Mouse (Mus musculus) urinary bladder, adult 18-20 months (tissue): ENCODE results near the gene Gm28047.

Experiments
- DNase-seq, 2 experiments: peaks; one replicate each; pipeline ENCODE4 v3.0.0; 2022; ENCODE audit warnings: low spot score in 2 of 2, mixed read lengths in 2 of 2

Gene Gm28047

DNA sequence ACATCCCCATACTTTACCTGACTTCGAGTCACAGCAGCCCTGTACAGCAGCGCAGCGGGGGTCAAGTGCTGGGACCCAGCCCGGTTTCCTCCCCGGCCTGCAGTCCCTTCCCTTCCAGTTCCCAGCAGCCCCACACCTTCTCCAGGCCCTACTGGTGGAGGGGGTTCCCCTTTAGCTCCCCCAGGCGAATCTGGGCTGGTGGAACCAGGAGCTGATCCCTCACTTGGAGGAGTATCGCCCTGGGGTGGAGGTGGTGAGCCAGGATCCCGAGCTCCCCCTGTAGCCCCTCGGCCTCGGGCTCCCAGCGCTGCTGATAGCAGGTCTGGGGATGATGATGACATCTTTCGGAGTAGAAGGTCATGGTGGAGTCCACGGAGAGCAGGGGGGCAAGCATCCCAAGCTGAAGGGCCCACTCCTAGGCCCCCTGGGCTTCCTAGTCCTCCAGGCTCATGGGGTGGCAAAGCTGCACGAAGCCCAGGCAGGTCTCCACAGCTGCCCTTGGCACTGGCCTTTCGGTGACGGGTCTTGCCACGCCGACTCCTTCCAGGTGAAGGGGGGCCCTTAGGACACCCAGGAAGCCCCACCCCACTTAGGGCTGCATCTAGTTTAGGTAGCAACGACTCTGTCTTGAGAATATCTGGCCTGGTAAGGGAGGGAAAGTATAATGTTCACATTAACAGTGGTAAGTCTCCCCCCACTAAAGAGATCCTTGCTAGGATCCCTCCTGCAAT, 123.6 kb downstream of the Gm28047 start:
- no peak for DNase-seq

GRCm38 (mm10) chr15:102500479-102500878, 124.4 kb downstream of the Gm28047 start:
- DNase-seq: no peak

DNA sequence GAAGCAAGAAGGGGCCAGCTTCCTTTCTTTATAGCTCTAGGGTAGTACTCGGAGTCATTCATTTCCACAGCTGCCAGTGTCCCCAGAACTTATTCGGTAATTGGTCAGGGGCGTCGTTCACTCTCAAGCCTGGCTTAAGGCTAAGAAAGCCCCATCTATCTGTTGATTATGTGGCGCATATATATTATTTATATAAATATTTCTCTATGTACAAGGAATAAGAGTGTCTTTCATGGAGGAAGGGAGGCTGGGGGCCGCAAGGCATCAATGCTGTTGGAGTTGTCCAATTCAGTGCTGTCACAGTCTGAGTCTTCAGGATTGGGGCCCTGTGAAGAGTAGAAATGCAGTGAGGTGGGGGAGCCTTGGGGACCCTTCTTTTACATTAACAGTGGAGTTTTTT, 125.0 kb downstream of the Gm28047 start:
- no peak for DNase-seq

DNA sequence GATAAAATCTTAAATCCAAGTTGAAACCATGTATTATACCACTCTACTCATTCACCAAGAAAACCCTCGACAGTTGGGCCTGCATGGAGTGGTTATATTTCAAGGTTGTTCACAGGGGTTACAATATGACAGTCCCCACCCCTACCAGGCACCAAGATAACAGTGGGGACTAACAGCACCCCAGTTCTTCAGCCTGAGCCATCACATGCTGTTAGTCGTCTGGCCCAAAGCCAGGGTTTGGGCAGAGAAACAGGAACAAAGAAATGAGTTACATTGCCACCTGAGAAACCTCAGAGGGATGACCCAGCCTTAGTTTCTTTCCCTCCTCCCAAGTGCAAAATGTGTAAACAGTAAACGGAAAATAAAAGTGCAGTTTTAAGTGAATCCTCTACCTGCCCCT, 125.5 kb downstream of the Gm28047 start:
- DNase-seq: no peak

DNA sequence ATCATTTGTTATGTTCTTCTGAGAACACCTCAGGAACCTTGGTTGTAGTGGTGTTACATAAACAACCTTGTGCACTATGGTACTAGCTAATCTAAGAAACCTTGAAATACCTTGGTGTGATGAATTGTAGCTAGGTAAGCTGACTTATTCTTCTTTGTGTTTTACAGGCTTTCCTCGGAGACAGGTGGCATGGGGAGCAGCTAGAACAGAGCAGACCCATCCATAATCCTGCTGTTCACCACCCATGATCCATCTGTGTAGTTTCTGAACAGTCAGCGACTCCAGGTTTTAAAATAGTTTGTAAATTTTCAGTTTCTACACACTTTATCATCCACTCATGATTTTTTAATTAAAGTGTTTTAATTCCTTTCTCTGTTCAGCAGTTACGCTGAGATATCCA, 126.5 kb downstream of the Gm28047 start:
- DNase-seq: no peak

DNA sequence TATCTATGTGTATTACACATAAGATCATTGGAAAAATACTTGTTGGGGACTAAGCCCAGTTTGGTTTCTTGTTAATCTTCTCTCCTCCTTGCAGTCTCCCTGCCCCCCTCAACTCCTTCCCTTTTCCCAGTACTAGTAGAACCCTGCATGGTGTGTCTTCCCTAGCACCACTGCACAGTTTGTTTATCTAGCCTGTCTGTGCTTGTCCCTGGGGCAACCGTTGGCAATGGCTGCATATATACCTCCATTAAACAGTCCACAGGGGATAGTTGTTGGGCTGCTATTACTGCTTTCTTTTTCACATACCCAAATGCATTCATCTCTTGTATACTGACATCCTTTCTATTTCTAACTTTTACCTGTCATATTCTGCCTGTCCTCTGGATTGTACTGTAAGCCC, 137.2 kb downstream of the Gm28047 start:
- DNase-seq: no peak

DNA sequence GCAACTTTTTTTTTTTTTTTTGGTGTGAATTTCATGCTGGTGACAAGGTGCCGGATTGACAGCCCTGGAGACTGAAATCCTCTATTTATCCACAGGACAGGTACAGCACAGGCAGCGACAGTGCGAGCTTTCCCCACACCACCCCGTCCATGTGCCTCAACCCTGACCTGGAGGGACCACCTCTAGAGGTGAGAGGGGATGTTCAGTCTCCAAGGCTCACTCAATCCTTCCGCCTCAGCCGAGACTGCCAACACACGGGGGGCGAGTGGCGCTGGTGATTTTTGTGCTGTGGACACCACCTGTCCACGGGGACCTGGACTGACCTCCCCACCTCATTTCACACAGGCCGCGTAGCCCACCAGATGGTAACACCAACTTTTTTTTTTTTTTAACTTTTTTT, 139.0 kb downstream of the Gm28047 start:
- DNase-seq: no peak

DNA sequence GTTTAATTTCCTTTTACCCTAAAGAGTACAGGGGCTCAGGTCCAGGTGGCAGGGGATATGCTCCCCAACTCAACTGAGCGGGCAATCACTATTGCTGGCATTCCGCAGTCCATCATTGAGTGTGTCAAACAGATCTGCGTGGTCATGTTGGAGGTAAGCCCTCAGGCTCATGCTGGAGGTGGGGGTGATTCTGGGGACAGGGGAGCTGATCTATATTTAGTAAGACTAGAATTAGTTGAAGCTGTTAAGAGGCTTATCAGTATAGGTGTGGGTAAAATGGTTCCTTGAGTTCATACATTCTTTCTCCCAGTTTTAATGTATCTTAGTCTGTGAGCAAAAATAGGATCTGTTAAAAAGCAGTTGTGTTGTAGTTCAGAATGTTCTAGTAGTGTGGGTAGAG, 141.7 kb downstream of the Gm28047 start:
- no peak for DNase-seq

- no peak for DNase-seq
Measured at GRCm38 (mm10) chr15:102474520-102474919, 150.3 kb downstream of the Gm28047 start.
